ENCODE assay signal across 9 mouse cellular contexts in genomic region chr16:23102340-23103037, GRCm38 (mm10). TPM values are rescaled to one million over a fixed set of nuclear protein-coding genes. Genes with fewer than 3 reads are reported as not detected.
A peak's percentile ranks its signal among the peaks of the same experiment; 100 is the strongest.
DNase-seq lines count a peak whose midpoint lies in the region; ATAC-seq and TF ChIP-seq lines count a peak whose summit lies in the region.
"Had no signal": no experiment of that assay in that cellular context is flagged by ENCODE, and none has a peak within 500 bp of the region (broad histone marks: within the 10 kb centered on the region; RNA-seq: fewer than 3 reads in every experiment).

No protein-coding gene starts in this region.

- no peaks in the 10 kb centered on the region for H3K36me3 ChIP-seq in erythroblast, embryonic 14.5 days (ENCODE audit: control insufficient read depth)
- H3K36me3 ChIP-seq in hindbrain, postnatal 0 days (ENCODE audit: insufficient read depth, low read length) = no peaks in the 10 kb centered on the region
- no peaks in the 10 kb centered on the region for H3K36me3 ChIP-seq in midbrain, embryonic 16.5 days (ENCODE audit: control insufficient read depth, insufficient read depth, low read length)

- H3K27ac ChIP-seq in hindbrain, postnatal 0 days = no peak overlapping the region
- H3K27ac ChIP-seq in midbrain, embryonic 16.5 days (ENCODE audit: low read length) = no peak overlapping the region

- no peak for TF ChIP-seq CTCF in hindbrain, postnatal 0 days (IDR thresholded peaks at IDR 0.05; ENCODE audit: low read depth)

- ATAC-seq in erythroblast, adult 5-6 weeks (replicated peaks; ENCODE audit: low FRiP score, poor library complexity, severe bottlenecking) = no peak
- ATAC-seq in activated CD4-positive, CD25-positive, alpha-beta regulatory T cell, adult 4 months = peak; percentile 47
- ATAC-seq in hindbrain, postnatal 0 days = no peak
- no peak for ATAC-seq in midbrain, embryonic 16.5 days

- peaks cover 27% of the 10 kb centered on the region for H3K4me1 ChIP-seq in erythroblast, embryonic 14.5 days (ENCODE audit: control insufficient read depth)
- H3K4me1 ChIP-seq in hindbrain, postnatal 0 days (ENCODE audit: insufficient read depth, low read length) = peaks cover 6% of the 10 kb centered on the region
- H3K4me1 ChIP-seq in midbrain, embryonic 16.5 days (ENCODE audit: control insufficient read depth, insufficient read depth, low read length) = peaks cover 4% of the 10 kb centered on the region

- WGBS in hindbrain, postnatal 0 days = 17% methylated on average over 15 of the region's 15 CpGs
- 15% methylated on average over 15 of the region's 15 CpGs for WGBS in midbrain, embryonic 16.5 days

- H3K27me3 ChIP-seq in erythroblast, embryonic 14.5 days (ENCODE audit: control insufficient read depth) = peaks cover 17% of the 10 kb centered on the region
- H3K27me3 ChIP-seq in hindbrain, postnatal 0 days (ENCODE audit: insufficient read depth, low read length) = no peaks in the 10 kb centered on the region
- H3K27me3 ChIP-seq in midbrain, embryonic 16.5 days (ENCODE audit: control insufficient read depth, insufficient read depth, low read depth, low read length) = peaks cover 6% of the 10 kb centered on the region; the same call in 1 of the 2 replicates

- DNase-seq in hindbrain, postnatal 0 days (ENCODE audit: low spot score) = no peak
- DNase-seq in frontal cortex, postnatal 36 days (ENCODE audit: low spot score in 2 of 2) = no peak
- DNase-seq in spleen, postnatal 4 days (ENCODE audit: low spot score in 2 of 2) = no peak
- DNase-seq in MN1 (ENCODE audit: low spot score) = no peak

- H3K9me3 ChIP-seq in erythroblast, embryonic 14.5 days (ENCODE audit: control insufficient read depth, low read length) = no peaks in the 10 kb centered on the region
- no peaks in the 10 kb centered on the region for H3K9me3 ChIP-seq in hindbrain, postnatal 0 days (ENCODE audit: low read length)
- no peaks in the 10 kb centered on the region for H3K9me3 ChIP-seq in midbrain, embryonic 16.5 days (replicated peaks; ENCODE audit: control insufficient read depth, low read length, poor library complexity, severe bottlenecking)

- H3K4me3 ChIP-seq in erythroblast, embryonic 14.5 days (replicated peaks) = peak overlapping the region; percentile 56
- H3K4me3 ChIP-seq in hindbrain, postnatal 0 days (ENCODE audit: low read length) = peak overlapping the region; percentile 13; the same call in 1 of the 2 replicates
- no peak overlapping the region; the same call in 1 of the 2 replicates for H3K4me3 ChIP-seq in midbrain, embryonic 16.5 days (ENCODE audit: low read depth, low read length)

- H3K4me2 ChIP-seq in hindbrain, postnatal 0 days (ENCODE audit: low read depth, low read length) = peak overlapping the region; percentile 44
- peak overlapping the region; percentile 29 for H3K4me2 ChIP-seq in midbrain, embryonic 16.5 days (ENCODE audit: low read length)

- 0 out of 2 replicates have a peak overlapping the region, but pooled peaks have one; percentile 24 for H3K9ac ChIP-seq in hindbrain, postnatal 0 days (replicated peaks; ENCODE audit: low read length)
- H3K9ac ChIP-seq in midbrain, embryonic 16.5 days (ENCODE audit: low read depth, low read length) = peak overlapping the region; percentile 10; the same call in 1 of the 2 replicates

RNA-seq across cellular contexts. Expression of gene Eif4a2, which starts 4.8 kb away (rescaled TPM):
- 0.41 and 0.50 TPM in 2 replicates for polyA plus RNA-seq in erythroblast, embryonic 14.5 days (2012)
- total RNA-seq in erythroblast, adult 5-6 weeks (2015; ENCODE audit: low replicate concordance) = 120 and 145 TPM in 2 replicates
- 151 and 206 TPM in 2 replicates for total RNA-seq in erythroblast, adult 5-6 weeks (2017; ENCODE audit: low replicate concordance)
- polyA plus RNA-seq in activated CD4-positive, CD25-positive, alpha-beta regulatory T cell, adult 4 months (2017; shearing (Covaris generic)) = 100 to 1,000 TPM; 399 to 481 TPM
- 490 and 513 TPM in 2 replicates for total RNA-seq in hindbrain, postnatal 0 days (2014; rRNA removed)
- 260 and 265 TPM in 2 replicates for polyA plus RNA-seq in hindbrain, postnatal 0 days (2015; fragmentation: Nextera tagmentation; extraction: Ambion mirVana)
- polyA plus RNA-seq in midbrain, embryonic 16.5 days (2015; fragmentation: Nextera tagmentation; extraction: Ambion mirVana) = 364 and 366 TPM in 2 replicates

RNA-seq across cellular contexts. Expression of gene Rfc4, which starts 25.0 kb away (rescaled TPM):
- 4.7 and 7.9 TPM in 2 replicates for polyA plus RNA-seq in erythroblast, embryonic 14.5 days (2012)
- total RNA-seq in erythroblast, adult 5-6 weeks (2015; ENCODE audit: low replicate concordance) = 51.0 and 64.0 TPM in 2 replicates
- 20.4 and 27.0 TPM in 2 replicates for total RNA-seq in erythroblast, adult 5-6 weeks (2017; ENCODE audit: low replicate concordance)
- polyA plus RNA-seq in activated CD4-positive, CD25-positive, alpha-beta regulatory T cell, adult 4 months (2017; shearing (Covaris generic)) = 10 to 100 TPM; 51.8 to 68.2 TPM
- 8.6 and 22.1 TPM in 2 replicates for total RNA-seq in hindbrain, postnatal 0 days (2014; rRNA removed)
- 31.6 and 35.7 TPM in 2 replicates for polyA plus RNA-seq in hindbrain, postnatal 0 days (2015; fragmentation: Nextera tagmentation; extraction: Ambion mirVana)
- polyA plus RNA-seq in midbrain, embryonic 16.5 days (2015; fragmentation: Nextera tagmentation; extraction: Ambion mirVana) = 36.0 and 37.1 TPM in 2 replicates

RNA-seq across cellular contexts. Expression of gene Adipoq, which starts 43.8 kb away (rescaled TPM):
- polyA plus RNA-seq in erythroblast, embryonic 14.5 days (2012) = not detected in 2 replicates
- total RNA-seq in erythroblast, adult 5-6 weeks (2015; ENCODE audit: low replicate concordance) = 4.4 TPM in 1 of 2 replicates, not detected in the other
- total RNA-seq in erythroblast, adult 5-6 weeks (2017; ENCODE audit: low replicate concordance) = not detected in 2 replicates
- not detected for polyA plus RNA-seq in activated CD4-positive, CD25-positive, alpha-beta regulatory T cell, adult 4 months (2017; shearing (Covaris generic))
- not detected in 2 replicates for total RNA-seq in hindbrain, postnatal 0 days (2014; rRNA removed)
- polyA plus RNA-seq in hindbrain, postnatal 0 days (2015; fragmentation: Nextera tagmentation; extraction: Ambion mirVana) = not detected in 2 replicates
- not detected in 2 replicates for polyA plus RNA-seq in midbrain, embryonic 16.5 days (2015; fragmentation: Nextera tagmentation; extraction: Ambion mirVana)
- total RNA-seq: hematopoietic stem cell, adult 5-6 weeks had no signal

RNA-seq across cellular contexts. Expression of gene Kng1, which starts 44.8 kb away (rescaled TPM):
- 0.05 TPM in 1 of 2 replicates, not detected in the other for polyA plus RNA-seq in erythroblast, embryonic 14.5 days (2012)
- total RNA-seq in erythroblast, adult 5-6 weeks (2015; ENCODE audit: low replicate concordance) = not detected in 2 replicates
- 0.51 TPM in 1 of 2 replicates, not detected in the other for total RNA-seq in erythroblast, adult 5-6 weeks (2017; ENCODE audit: low replicate concordance)
- polyA plus RNA-seq in activated CD4-positive, CD25-positive, alpha-beta regulatory T cell, adult 4 months (2017; shearing (Covaris generic)) = under 1 TPM in 1 of 2 experiments, not detected in 1; 0.20 TPM
- total RNA-seq in hindbrain, postnatal 0 days (2014; rRNA removed) = not detected in 2 replicates
- polyA plus RNA-seq in hindbrain, postnatal 0 days (2015; fragmentation: Nextera tagmentation; extraction: Ambion mirVana) = 0.16 TPM in 1 of 2 replicates, not detected in the other
- polyA plus RNA-seq in midbrain, embryonic 16.5 days (2015; fragmentation: Nextera tagmentation; extraction: Ambion mirVana) = not detected in 2 replicates
- total RNA-seq: hematopoietic stem cell, adult 5-6 weeks had no signal

Comparison
In these comparisons a context has a peak if more than half of its experiments do, and no peak if none do; other contexts are left out.
1. RNA of gene Eif4a2, which starts 4.8 kb away (polyA plus RNA-seq): 399 to 481 TPM in activated CD4-positive, CD25-positive, alpha-beta regulatory T cell, adult 4 months, 364 to 366 TPM in midbrain, embryonic 16.5 days and 260 to 265 TPM in hindbrain, postnatal 0 days; 0.41 to 0.50 TPM in erythroblast, embryonic 14.5 days; every median in the first group is over 100 times any median in the second.